Mouse (Mus musculus): ENCODE measurements at regions not wholly inside any gene's neighbourhood (a gene's known extent, or its start where the extent isn't known, plus 50 kb on each side); places are given as distances from the start of the nearest gene placed in this dataset.

DNA sequence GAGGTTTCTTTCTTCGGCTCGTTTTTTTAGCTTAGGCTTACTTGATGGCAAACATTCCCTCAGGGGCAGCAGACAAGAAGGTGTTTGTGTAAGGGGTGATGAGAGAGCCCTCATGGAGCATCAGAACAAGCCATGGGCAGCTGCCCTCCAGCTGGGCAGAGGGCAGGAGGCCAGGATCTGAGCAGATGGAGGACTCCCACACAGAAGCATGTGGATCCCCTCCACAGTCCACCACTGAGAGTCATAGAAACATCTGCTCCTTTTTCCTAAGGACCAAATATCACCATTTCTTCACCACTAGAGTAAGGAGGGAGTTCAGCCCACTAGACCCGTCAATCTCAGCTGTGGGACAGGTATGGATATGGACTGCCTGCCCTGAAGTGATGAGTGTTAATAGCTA, 214.4 kb downstream of the Qk start:
- no peaks in the 10 kb centered on the region for H3K36me3 ChIP-seq (ENCODE audit: insufficient read depth, low read length)
- ATAC-seq (ENCODE audit: low FRiP score) (no peak), DNase-seq (ENCODE audit: low spot score) (peak; percentile 44)
- no peaks in the 10 kb centered on the region for H3K9me3 ChIP-seq (ENCODE audit: low read length)
- no peak overlapping the region for H3K4me3 ChIP-seq (ENCODE audit: low read depth, low read length)
- H3K4me1 ChIP-seq (ENCODE audit: insufficient read depth, low read length): no peaks in the 10 kb centered on the region
- 82% methylated on average over 3 of the region's 3 CpGs for WGBS
- H3K27me3 ChIP-seq (ENCODE audit: insufficient read depth, low read length): no peaks in the 10 kb centered on the region
- no peak overlapping the region for H3K9ac ChIP-seq (replicated peaks; ENCODE audit: low read length, poor library complexity, severe bottlenecking)
- TF ChIP-seq CTCF (IDR thresholded peaks at IDR 0.05): no peak
- no peak overlapping the region for H3K4me2 ChIP-seq (ENCODE audit: low read depth, low read length, poor library complexity, severe bottlenecking)
- no peak overlapping the region for H3K27ac ChIP-seq (ENCODE audit: low read depth, low read length)

- WGBS: 62% methylated on average over 4 of the region's 4 CpGs
- H3K4me2 ChIP-seq (ENCODE audit: low read depth, low read length, poor library complexity, severe bottlenecking): no peak overlapping the region
- DNase-seq (ENCODE audit: low spot score) (no peak), ATAC-seq (ENCODE audit: low FRiP score) (no peak)
- H3K4me1 ChIP-seq (ENCODE audit: insufficient read depth, low read length): peaks cover 2% of the 10 kb centered on the region; the same call in 1 of the 2 replicates
- no peak overlapping the region for H3K4me3 ChIP-seq (ENCODE audit: low read depth, low read length)
- H3K36me3 ChIP-seq (ENCODE audit: insufficient read depth, low read length): no peaks in the 10 kb centered on the region
- TF ChIP-seq CTCF (IDR thresholded peaks at IDR 0.05): no peak
- H3K9me3 ChIP-seq (ENCODE audit: low read length): no peaks in the 10 kb centered on the region
- no peak overlapping the region for H3K9ac ChIP-seq (replicated peaks; ENCODE audit: low read length, poor library complexity, severe bottlenecking)
- H3K27ac ChIP-seq (ENCODE audit: low read depth, low read length): 0 out of 2 replicates have a peak overlapping the region, but pooled peaks have one; percentile 2
- H3K27me3 ChIP-seq (ENCODE audit: insufficient read depth, low read length): no peaks in the 10 kb centered on the region
Observed at GRCm38 (mm10) chr17:10098199-10098598, 221.5 kb downstream of the Qk start.

GRCm38 (mm10) chr17:10097691-10098090, 222.0 kb downstream of the Qk start:
- Histone ChIP-seq H3K4me1 (ENCODE audit: insufficient read depth, low read length) (peaks cover 2% of the 10 kb centered on the region; the same call in 1 of the 2 replicates), H3K4me2 (ENCODE audit: low read depth, low read length, poor library complexity, severe bottlenecking) (no peak overlapping the region), H3K27ac (ENCODE audit: low read depth, low read length) (0 out of 2 replicates have a peak overlapping the region, but pooled peaks have one; percentile 2), H3K9me3 (ENCODE audit: low read length) (no peaks in the 10 kb centered on the region), H3K27me3 (ENCODE audit: insufficient read depth, low read length) (no peaks in the 10 kb centered on the region), H3K36me3 (ENCODE audit: insufficient read depth, low read length) (no peaks in the 10 kb centered on the region), H3K4me3 (ENCODE audit: low read depth, low read length) (no peak overlapping the region), H3K9ac (replicated peaks; ENCODE audit: low read length, poor library complexity, severe bottlenecking) (no peak overlapping the region)
- no peak for TF ChIP-seq CTCF (IDR thresholded peaks at IDR 0.05)
- ATAC-seq (ENCODE audit: low FRiP score) (no peak), DNase-seq (ENCODE audit: low spot score) (no peak)

- no peaks in the 10 kb centered on the region for H3K27me3 ChIP-seq (ENCODE audit: insufficient read depth, low read length)
- H3K4me3 ChIP-seq (ENCODE audit: low read depth, low read length): no peak overlapping the region
- no peak for TF ChIP-seq CTCF (IDR thresholded peaks at IDR 0.05)
- H3K9me3 ChIP-seq (ENCODE audit: low read length): no peaks in the 10 kb centered on the region
- DNase-seq (ENCODE audit: low spot score): no peak
- ATAC-seq (ENCODE audit: low FRiP score): no peak
- H3K4me2 ChIP-seq (ENCODE audit: low read depth, low read length, poor library complexity, severe bottlenecking): no peak overlapping the region
- H3K4me1 ChIP-seq (ENCODE audit: insufficient read depth, low read length): peaks cover 2% of the 10 kb centered on the region; the same call in 1 of the 2 replicates
- 85% methylated on average over 3 of the region's 3 CpGs for WGBS
- no peak overlapping the region for H3K27ac ChIP-seq (ENCODE audit: low read depth, low read length)
- no peaks in the 10 kb centered on the region for H3K36me3 ChIP-seq (ENCODE audit: insufficient read depth, low read length)
- no peak overlapping the region for H3K9ac ChIP-seq (replicated peaks; ENCODE audit: low read length, poor library complexity, severe bottlenecking)
Observed at GRCm38 (mm10) chr17:10095841-10096301, 223.8 kb downstream of the Qk start.

DNA sequence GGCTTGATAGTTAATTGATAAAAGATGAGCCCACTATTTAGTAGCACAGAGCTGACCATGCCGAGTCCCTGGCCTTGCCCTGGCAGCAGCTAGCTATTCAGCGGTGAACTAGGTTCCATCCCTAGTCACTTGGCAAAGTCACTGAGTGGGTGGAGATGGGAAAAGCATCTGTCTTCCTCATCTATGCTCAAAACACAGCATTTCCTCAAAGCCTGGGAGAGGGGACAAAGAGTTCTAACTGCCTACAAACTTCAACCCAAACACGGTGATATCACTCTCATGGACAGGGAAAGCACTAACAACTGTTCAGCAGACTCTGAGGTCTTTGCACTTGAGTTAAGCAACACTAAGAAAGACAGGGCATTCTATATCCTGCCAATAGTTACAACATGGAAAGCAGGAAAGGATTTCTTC, 225.5 kb downstream of the Qk start:
- Histone ChIP-seq H3K4me1 (ENCODE audit: insufficient read depth, low read length) (peaks cover 2% of the 10 kb centered on the region; the same call in 1 of the 2 replicates), H3K4me3 (ENCODE audit: low read depth, low read length) (no peak overlapping the region), H3K4me2 (ENCODE audit: low read depth, low read length, poor library complexity, severe bottlenecking) (no peak overlapping the region), H3K27me3 (ENCODE audit: insufficient read depth, low read length) (no peaks in the 10 kb centered on the region), H3K9ac (replicated peaks; ENCODE audit: low read length, poor library complexity, severe bottlenecking) (no peak overlapping the region), H3K9me3 (ENCODE audit: low read length) (no peaks in the 10 kb centered on the region), H3K36me3 (ENCODE audit: insufficient read depth, low read length) (no peaks in the 10 kb centered on the region), H3K27ac (ENCODE audit: low read depth, low read length) (no peak overlapping the region)
- DNase-seq (ENCODE audit: low spot score): no peak
- 88% methylated on average over 3 of the region's 3 CpGs for WGBS
- TF ChIP-seq CTCF (IDR thresholded peaks at IDR 0.05): no peak
- ATAC-seq (ENCODE audit: low FRiP score): no peak

DNA sequence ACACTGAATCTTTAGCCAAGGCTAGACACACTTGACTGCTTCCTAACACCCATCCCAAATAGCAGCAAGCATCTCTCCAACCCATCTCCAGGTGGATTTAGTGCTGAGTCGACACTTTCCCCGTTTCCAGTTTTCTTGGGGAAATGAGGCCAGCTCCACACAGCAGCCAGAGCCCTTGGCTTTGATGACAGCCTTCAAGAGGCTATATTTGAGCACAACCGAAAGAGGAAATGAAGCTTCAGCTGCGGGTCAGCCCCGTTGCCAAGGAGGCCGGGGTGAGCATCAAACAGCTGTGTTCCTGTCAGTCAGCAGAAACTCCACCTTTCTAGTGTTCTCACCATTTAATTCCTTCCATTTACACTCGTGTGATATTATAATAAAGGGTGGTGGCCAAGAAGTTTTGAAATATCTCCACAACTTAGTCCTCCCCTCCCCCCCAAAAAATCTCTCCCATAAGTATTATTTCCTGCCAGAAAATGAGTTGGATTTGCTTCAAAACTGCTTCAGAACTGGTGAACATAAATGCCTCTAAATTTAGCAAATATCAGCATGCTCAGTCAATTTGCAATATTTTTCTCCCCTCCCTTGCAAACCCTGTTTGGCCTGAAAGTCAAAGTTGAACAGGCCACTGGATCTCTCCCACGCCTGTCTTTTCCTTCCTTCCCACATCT, 226.1 kb downstream of the Qk start:
- Histone ChIP-seq H3K4me3 (ENCODE audit: low read depth, low read length) (no peak overlapping the region), H3K4me1 (ENCODE audit: insufficient read depth, low read length) (peaks cover 2% of the 10 kb centered on the region; the same call in 1 of the 2 replicates), H3K9me3 (ENCODE audit: low read length) (no peaks in the 10 kb centered on the region), H3K4me2 (ENCODE audit: low read depth, low read length, poor library complexity, severe bottlenecking) (no peak overlapping the region), H3K9ac (replicated peaks; ENCODE audit: low read length, poor library complexity, severe bottlenecking) (no peak overlapping the region), H3K27me3 (ENCODE audit: insufficient read depth, low read length) (no peaks in the 10 kb centered on the region), H3K36me3 (ENCODE audit: insufficient read depth, low read length) (no peaks in the 10 kb centered on the region), H3K27ac (ENCODE audit: low read depth, low read length) (no peak overlapping the region)
- DNase-seq (ENCODE audit: low spot score) (no peak), ATAC-seq (ENCODE audit: low FRiP score) (no peak)
- 77% methylated on average over 8 of the region's 8 CpGs for WGBS
- TF ChIP-seq CTCF (IDR thresholded peaks at IDR 0.05): no peak
